Mouse (Mus musculus): Measurements from ENCODE around the gene Phactr2.

- no peak for TF ChIP-seq EP300 (IDR thresholded peaks at IDR 0.05; ENCODE audit: low read depth in 1 of 2, low read length in 2 of 2)
- no peak for TF ChIP-seq CTCF (IDR thresholded peaks at IDR 0.05 in 2 of 3, conservative IDR thresholded peaks at IDR 0.05 in 1 of 3; ENCODE audit: control insufficient read depth in 1 of 3, insufficient read depth in 1 of 3, low read depth in 2 of 3, low read length in 3 of 3, poor library complexity in 1 of 3, severe bottlenecking in 1 of 3)
- no peak for TF ChIP-seq POLR2A (IDR thresholded peaks at IDR 0.05; ENCODE audit: control insufficient read depth in 1 of 2, insufficient read depth in 1 of 2, low read depth in 1 of 2, low read length in 2 of 2, poor library complexity in 1 of 2)
- no peak for TF ChIP-seq ETS1 (IDR thresholded peaks at IDR 0.05; ENCODE audit: low read depth, low read length)
- TF ChIP-seq UBTF (IDR thresholded peaks at IDR 0.05; ENCODE audit: borderline replicate concordance, insufficient read depth, low read depth, low read length) = no peak
Observed at GRCm38 (mm10) chr10:13475121-13475520, 909 bp upstream of the Phactr2 start.
